Mouse (Mus musculus) fibroblast of lung, adult 2 months (primary cell): Measurements from ENCODE around the gene Slc9a2.
"Not testable (repeated sequence)": the region's sequence is repeated elsewhere in the genome, so short reads cannot be mapped to it uniquely, and the experiment has no call there.

ENCODE experiments used
- DNase-seq: peaks from one replicate; pipeline ENCODE4 v3.0.0-alpha.2; 2011; ENCODE audit warnings: low read depth

The Slc9a2 gene

GRCm38 (mm10) chr1:40680067-40680867 lies at the start of gene Slc9a2:
Slc9a2 (plus strand) TSS chr1:40680574.
- no peak for DNase-seq

GRCm38 (mm10) chr1:40632407-40633062 lies 47.8 kb upstream of the Slc9a2 start:
- DNase-seq = no peak

GRCm38 (mm10) chr1:40634608-40635007 lies 45.8 kb upstream of the Slc9a2 start:
- no peak for DNase-seq

- no peak for DNase-seq
These were observed 32.1 kb upstream of the Slc9a2 start for GRCm38 (mm10) chr1:40648234-40648633.

GRCm38 (mm10) chr1:40650803-40651497 lies 29.4 kb upstream of the Slc9a2 start:
- no peak for DNase-seq

GRCm38 (mm10) chr1:40657035-40657434 lies 23.3 kb upstream of the Slc9a2 start:
- no peak for DNase-seq

GRCm38 (mm10) chr1:40657978-40658496 lies 22.3 kb upstream of the Slc9a2 start:
- DNase-seq = peak; percentile 36

- no peak for DNase-seq
These were observed 21.4 kb upstream of the Slc9a2 start for GRCm38 (mm10) chr1:40659017-40659416.

- DNase-seq = no peak
These were observed 20.9 kb upstream of the Slc9a2 start for GRCm38 (mm10) chr1:40659496-40659895.

- DNase-seq = no peak
These were observed 19.5 kb upstream of the Slc9a2 start for GRCm38 (mm10) chr1:40660838-40661237.

GRCm38 (mm10) chr1:40665401-40666370 lies 14.7 kb upstream of the Slc9a2 start:
- no peak for DNase-seq

GRCm38 (mm10) chr1:40667442-40667841 lies 12.9 kb upstream of the Slc9a2 start:
- not testable (repeated sequence) for DNase-seq

GRCm38 (mm10) chr1:40670025-40670424 lies 10.3 kb upstream of the Slc9a2 start:
- DNase-seq = no peak

- no peak for DNase-seq
These were observed 8.9 kb upstream of the Slc9a2 start for GRCm38 (mm10) chr1:40671490-40671889.

GRCm38 (mm10) chr1:40677306-40677705 lies 3.1 kb upstream of the Slc9a2 start:
- no peak for DNase-seq

GRCm38 (mm10) chr1:40680868-40681698 lies 709 bp downstream of the Slc9a2 start:
- no peak for DNase-seq

- DNase-seq = no peak
These were observed 1.5 kb downstream of the Slc9a2 start for GRCm38 (mm10) chr1:40681699-40682510.

GRCm38 (mm10) chr1:40694296-40694695 lies 13.9 kb downstream of the Slc9a2 start:
- DNase-seq = no peak

- no peak for DNase-seq
These were observed 16.1 kb downstream of the Slc9a2 start for GRCm38 (mm10) chr1:40696436-40696835.

GRCm38 (mm10) chr1:40705099-40705498 lies 24.7 kb downstream of the Slc9a2 start:
- DNase-seq = no peak
